Mouse (Mus musculus) left cerebral cortex, postnatal 25 days (tissue): ENCODE measurements at regions not wholly inside any gene's neighbourhood (a gene's known extent, or its start where the extent isn't known, plus 50 kb on each side); places are given as distances from the start of the nearest gene placed in this dataset.

Experiments used
- DNase-seq, 2 experiments: peaks; one replicate each; pipeline ENCODE4 v3.0.0; 2022; ENCODE audit warnings: low spot score in 2 of 2, mixed read lengths in 1 of 2
- intact Hi-C: fragments of 180-260 bp; cut with DNase I; formaldehyde crosslinking; loops from one replicate; pipeline ENCODE4 v1.15.1; 2025

DNA sequence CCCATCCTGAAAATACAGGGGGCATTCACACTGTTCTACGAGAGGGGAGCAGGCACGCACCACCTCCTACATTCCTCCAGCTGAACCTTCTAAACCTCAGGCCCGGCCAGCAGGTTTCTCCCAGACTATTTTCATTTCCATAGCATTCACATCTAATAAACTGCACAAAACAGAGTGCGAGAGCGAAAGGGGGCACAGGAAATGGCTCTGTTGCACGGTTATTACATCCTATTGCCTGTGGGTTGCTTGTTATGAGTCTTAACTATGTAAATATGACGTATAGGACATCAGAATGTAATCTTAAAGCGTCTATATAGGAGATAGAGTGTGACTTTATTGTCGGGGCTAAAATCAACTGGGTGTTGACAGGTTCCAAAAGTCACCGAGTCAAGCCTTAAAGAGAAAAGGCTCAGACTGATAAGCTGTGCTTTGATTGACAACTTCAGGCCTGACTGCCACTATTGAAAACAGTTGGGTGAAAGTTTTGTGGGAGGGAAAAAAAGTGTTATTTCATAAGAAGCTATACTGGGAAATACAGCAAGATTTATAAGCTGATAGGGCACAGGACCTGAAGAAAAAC lies 121.5 kb upstream of the Cep162 start:
- intact Hi-C loops = no loop called here
- no peak for DNase-seq

DNA sequence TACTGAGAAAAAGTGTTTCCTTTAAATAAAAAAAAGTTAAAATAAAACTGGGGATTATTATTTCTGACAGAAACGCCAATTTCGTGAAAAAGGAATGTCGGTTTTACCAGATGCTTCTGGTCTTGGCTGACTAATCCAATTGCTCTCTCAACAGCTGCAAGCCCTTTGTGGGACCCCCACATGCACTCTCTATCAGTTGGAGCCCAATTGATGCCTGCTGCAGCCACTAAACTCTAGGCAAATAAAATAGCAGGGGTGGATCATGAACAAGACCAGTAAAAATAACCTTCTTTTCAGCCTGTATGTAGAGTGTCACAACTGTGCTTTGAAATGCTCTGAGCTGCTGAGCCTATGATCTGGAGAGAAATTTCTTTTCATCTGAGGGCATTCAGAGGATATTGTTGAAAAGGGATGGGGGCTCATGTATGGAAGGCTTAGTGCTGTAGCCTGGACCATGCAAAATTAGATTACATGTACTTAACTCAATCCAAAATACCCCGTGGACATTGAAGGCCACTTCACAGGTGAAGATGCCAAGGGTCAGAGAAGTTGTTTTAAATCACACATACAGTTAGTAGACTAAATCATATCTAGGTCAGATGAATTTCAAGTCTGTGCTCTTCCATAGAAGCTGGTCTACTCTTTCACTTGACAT lies 117.0 kb upstream of the Cep162 start:
- DNase-seq = no peak
- intact Hi-C loops = no loop called here

GRCm38 (mm10) chr9:87369059-87369458 lies 113.7 kb upstream of the Cep162 start:
- intact Hi-C loops = no loop called here

GRCm38 (mm10) chr9:87347008-87347407 lies 91.7 kb upstream of the Cep162 start:
- no peak for DNase-seq
- intact Hi-C loops = no loop called here

More at GRCm38 (mm10) chr9:87369059-87369458, 113.7 kb upstream of the Cep162 start:
- no peak for DNase-seq

DNA sequence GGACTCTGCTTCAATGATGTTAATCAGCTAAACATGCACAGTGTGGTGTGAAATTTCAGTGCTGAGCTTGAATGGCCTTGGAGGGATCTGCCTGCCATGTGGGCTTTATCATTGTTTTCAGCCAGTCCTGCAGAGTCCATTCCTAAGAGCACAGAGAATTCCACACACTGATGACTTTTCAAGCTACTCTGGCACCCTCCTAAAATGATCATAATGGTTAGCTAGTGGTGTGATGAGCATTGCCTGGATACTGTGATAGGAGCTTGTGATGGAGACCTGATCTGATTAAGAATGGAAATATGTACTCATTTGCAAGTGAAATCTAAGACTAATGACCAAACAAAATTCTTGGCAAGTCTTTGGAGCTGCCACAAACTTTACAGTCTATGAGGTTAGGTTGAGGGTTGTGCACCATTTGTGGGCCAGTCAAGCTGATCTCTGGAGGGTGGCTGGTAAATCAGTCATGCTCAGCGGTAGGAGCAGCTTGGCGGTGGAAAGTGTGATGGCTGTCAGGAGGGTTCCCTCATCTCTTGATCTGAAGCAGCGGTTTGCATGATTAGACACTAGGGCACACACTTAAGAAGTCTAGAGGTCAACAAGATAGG lies 91.0 kb upstream of the Cep162 start:
- DNase-seq = no peak
- intact Hi-C loops = no loop called here

DNA sequence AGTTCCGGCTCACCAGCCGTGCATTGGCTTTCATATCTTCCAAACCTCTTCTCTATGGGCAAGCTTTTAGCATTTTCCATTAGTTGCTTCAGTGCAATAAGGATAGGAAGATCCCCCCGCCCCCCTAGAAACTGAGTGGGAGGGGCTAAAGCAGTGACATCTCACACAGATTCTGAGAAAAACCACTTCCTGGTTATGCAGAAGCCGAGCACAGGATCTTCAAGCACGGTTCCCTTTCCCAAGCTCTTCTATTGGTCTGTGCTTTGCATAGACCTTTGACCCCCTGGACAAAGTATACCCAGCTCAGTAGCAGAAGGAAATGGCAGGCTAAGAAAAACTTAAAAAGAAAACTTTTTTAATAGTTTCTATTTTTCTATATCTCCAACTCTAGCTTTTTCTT lies 86.1 kb upstream of the Cep162 start:
- DNase-seq = no peak
- intact Hi-C loops = no loop called here

GRCm38 (mm10) chr9:87326374-87327295 lies 71.3 kb upstream of the Cep162 start:
- intact Hi-C loops = no loop called here
- DNase-seq = no peak

GRCm38 (mm10) chr9:87323690-87324089 lies 68.4 kb upstream of the Cep162 start:
- no peak for DNase-seq
- intact Hi-C loops = no loop called here

GRCm38 (mm10) chr9:87320758-87321157 lies 65.4 kb upstream of the Cep162 start:
- DNase-seq = no peak
- intact Hi-C loops = no loop called here

- no peak for DNase-seq
- intact Hi-C loops = no loop called here
Measured at GRCm38 (mm10) chr9:87318767-87319166, 63.4 kb upstream of the Cep162 start.

GRCm38 (mm10) chr9:87310150-87310549 lies 54.8 kb upstream of the Cep162 start:
- intact Hi-C loops = no loop called here
- DNase-seq = no peak
